Mouse (Mus musculus) hindbrain, embryonic 10.5 days (tissue): ENCODE results near the gene Gm33543. TPM values are rescaled to one million over a fixed set of nuclear protein-coding genes. Genes with fewer than 3 reads are reported as not detected.

Experiments used
- DNase-seq: peaks from one replicate; pipeline ENCODE4 v3.0.0-alpha.2; 2017; ENCODE audit warnings: low spot score
- H3K27ac ChIP-seq: fragments of 300-500 bp; sonication (generic); 2 replicates; pipeline ENCODE4 v1.5.1; 2016; ENCODE audit warnings: mild to moderate bottlenecking, moderate library complexity
- H3K27me3 ChIP-seq: fragments of 300-500 bp; sonication (generic); 2 replicates; pipeline ENCODE4 v1.6.1; 2016; ENCODE audit warnings: mild to moderate bottlenecking; ENCODE audit not compliant: poor library complexity, insufficient read depth, severe bottlenecking
- H3K36me3 ChIP-seq: fragments of 300-500 bp; sonication (generic); 2 replicates; pipeline ENCODE4 v1.6.1; 2016; ENCODE audit warnings: mild to moderate bottlenecking, moderate library complexity
- H3K4me1 ChIP-seq: fragments of 300-500 bp; sonication (generic); replicated peaks from 2 replicates; pipeline ENCODE4 v1.6.1; 2016; ENCODE audit warnings: mild to moderate bottlenecking
- H3K4me3 ChIP-seq: fragments of 300-500 bp; sonication (generic); 2 replicates; pipeline ENCODE4 v1.5.1; 2016; ENCODE audit warnings: mild to moderate bottlenecking, moderate library complexity
- H3K9me3 ChIP-seq: fragments of 300-500 bp; sonication (generic); 2 replicates; pipeline ENCODE4 v1.6.1; 2016; ENCODE audit warnings: mild to moderate bottlenecking, moderate library complexity
- WGBS: fragments of 180-500 bp; shearing (Covaris S2); methylation state at CpG from one replicate; pipeline ENCODE4 v1.1.7; 2016; 5-methylcytosine and 5-hydroxymethylcytosine counted together
- polyA plus RNA-seq: library from polyadenylated mRNA; unstranded; fragments of >200 nt; fragmentation: Nextera tagmentation; extraction: Ambion mirVana; gene quantifications from 2 replicates; pipeline ENCODE4 v1.2.1, GENCODE M21; 2016

Gm33543 gene
- polyA plus RNA-seq, 1 experiment from 2014 or later = not detected

DNA sequence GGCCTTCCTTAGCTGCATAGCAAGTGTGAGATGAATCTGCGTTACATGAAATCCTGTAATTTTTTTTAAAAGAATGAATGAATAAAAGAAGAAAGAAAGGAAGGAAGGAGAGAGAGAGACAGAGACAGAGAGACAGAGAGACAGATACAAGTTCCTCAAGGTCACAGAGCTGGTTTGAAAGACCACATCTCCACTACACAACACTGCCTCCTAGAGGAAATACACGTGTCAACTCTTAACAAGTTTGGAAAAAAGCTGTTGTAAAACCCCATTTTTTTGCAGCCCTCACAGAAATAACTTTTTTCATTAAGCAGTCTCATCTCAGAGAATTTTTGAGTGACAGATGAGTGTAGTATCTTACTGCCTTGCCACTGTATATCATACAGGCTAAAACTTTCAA, 15.4 kb upstream of the Gm33543 start:
- H3K27me3 ChIP-seq = no peaks in the 10 kb centered on the region
- 36% methylated on average over 2 of the region's 2 CpGs for WGBS
- H3K4me3 ChIP-seq = no peak overlapping the region
- H3K36me3 ChIP-seq = no peaks in the 10 kb centered on the region
- H3K4me1 ChIP-seq = no peaks in the 10 kb centered on the region
- H3K27ac ChIP-seq = no peak overlapping the region
- no peaks in the 10 kb centered on the region for H3K9me3 ChIP-seq
- DNase-seq = no peak

DNA sequence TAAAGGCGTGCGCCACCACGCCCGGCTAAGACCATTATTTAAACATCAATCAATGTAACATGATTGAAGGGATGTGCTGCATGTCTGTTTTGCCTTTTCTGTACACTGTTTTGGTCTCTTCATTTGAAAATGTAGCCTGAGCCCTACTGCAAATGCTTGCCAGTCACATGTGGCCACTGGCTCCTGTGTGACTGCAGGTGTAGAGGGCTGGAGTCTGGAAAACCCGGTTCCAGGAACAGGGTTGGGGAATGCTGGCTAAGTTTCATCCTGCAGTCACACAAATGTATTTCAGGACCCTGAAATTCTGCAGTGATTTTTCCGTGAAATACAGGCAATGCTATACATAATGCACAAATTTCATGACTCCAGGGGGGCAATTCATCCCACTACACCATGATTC, 12.7 kb upstream of the Gm33543 start:
- H3K4me3 ChIP-seq = no peak overlapping the region
- H3K36me3 ChIP-seq = no peaks in the 10 kb centered on the region
- no peak for DNase-seq
- H3K27ac ChIP-seq = no peak overlapping the region
- H3K4me1 ChIP-seq = no peaks in the 10 kb centered on the region
- no peaks in the 10 kb centered on the region for H3K27me3 ChIP-seq
- H3K9me3 ChIP-seq = no peaks in the 10 kb centered on the region
- WGBS = 94% methylated on average over 6 of the region's 6 CpGs

DNA sequence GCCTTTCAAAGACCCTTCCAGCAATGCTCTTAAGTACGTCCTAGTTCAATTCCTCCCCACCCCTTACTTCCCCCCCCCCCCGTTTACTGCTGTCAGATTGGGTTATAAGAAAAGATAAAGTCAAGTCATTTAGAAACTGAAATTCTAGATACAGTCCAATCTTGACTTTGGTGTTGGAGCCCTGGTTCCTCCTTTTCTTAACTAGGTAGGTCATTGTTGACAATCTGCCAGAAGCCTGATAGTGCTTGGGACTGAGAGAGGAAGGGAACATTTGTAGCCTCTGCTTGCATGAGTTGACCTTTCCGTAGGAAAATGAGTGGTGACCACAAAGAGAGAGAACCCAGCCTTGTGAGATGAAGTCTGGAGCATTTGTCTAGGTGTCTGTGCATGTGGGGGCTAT, 7.8 kb upstream of the Gm33543 start:
- Histone ChIP-seq H3K9me3 (no peaks in the 10 kb centered on the region), H3K27ac (no peak overlapping the region), H3K27me3 (no peaks in the 10 kb centered on the region), H3K36me3 (no peaks in the 10 kb centered on the region), H3K4me3 (no peak overlapping the region), H3K4me1 (no peaks in the 10 kb centered on the region)
- no peak for DNase-seq
- 84% methylated on average over 3 of the region's 3 CpGs for WGBS

DNA sequence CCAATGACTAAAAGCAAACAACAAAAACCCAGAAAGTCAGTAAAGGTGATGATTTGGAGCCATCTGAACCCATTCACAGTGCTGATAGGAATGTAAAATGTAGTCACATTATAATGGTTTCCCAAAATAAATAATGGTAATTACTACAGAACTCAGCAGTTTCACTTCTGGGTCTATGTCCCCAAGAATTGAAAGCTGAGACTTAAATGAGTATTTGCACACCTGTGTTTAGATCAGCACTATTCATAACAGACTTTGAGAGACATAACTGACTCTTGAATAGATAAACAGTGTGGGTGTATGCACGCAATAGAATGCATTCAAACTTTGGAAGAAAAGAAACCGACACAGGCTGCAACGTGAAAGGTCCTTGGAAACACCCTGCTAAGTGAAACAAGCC, 4.0 kb upstream of the Gm33543 start:
- H3K4me1 ChIP-seq = no peaks in the 10 kb centered on the region
- H3K4me3 ChIP-seq = no peak overlapping the region
- no peaks in the 10 kb centered on the region for H3K36me3 ChIP-seq
- no peak overlapping the region for H3K27ac ChIP-seq
- H3K9me3 ChIP-seq = no peaks in the 10 kb centered on the region
- no peaks in the 10 kb centered on the region for H3K27me3 ChIP-seq
- 84% methylated on average over 3 of the region's 3 CpGs for WGBS
- DNase-seq = no peak

DNA sequence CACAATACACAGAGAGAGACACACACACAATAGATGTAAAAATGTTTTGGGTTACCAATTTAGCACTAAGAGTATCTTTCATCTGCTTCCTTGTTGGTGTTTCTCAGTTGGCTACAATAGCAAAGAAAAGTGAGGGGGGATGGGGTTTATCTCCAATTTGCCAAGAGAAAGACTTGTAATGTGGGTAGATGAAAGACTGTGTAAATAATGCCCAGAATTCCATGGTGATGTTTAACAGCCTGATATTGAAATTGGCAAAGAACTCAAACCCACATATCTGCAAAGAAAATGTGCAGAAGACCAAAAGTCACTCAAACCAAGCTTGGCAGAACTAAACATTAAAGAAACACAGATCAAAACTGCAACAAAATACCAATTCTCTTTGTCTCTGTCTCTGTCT, 3.6 kb upstream of the Gm33543 start:
- Histone ChIP-seq H3K36me3 (no peaks in the 10 kb centered on the region), H3K9me3 (no peaks in the 10 kb centered on the region), H3K27me3 (no peaks in the 10 kb centered on the region), H3K4me1 (no peaks in the 10 kb centered on the region), H3K4me3 (no peak overlapping the region), H3K27ac (no peak overlapping the region)
- no peak for DNase-seq

DNA sequence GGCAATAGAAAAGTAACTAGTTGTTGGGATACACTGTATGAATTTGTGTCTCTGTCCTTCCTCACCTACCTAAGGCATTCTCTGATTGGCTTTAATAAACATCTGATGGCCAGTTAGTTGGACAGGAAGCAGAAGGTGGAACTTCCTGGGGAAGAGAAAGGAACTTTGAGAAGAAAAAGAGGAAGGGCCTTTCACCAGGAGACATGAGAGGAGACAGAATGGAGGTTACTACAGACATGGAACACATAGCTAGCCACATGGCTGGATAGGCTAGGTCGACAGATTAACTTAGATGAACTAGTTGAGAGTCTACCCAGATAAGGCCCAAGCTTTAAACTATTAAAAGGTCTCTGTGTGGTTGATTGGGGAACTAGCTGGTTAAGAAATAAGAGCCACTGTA, 1.1 kb upstream of the Gm33543 start:
- H3K36me3 ChIP-seq = no peaks in the 10 kb centered on the region
- WGBS = 76% methylated on average over 1 of the region's 1 CpGs
- H3K9me3 ChIP-seq = no peaks in the 10 kb centered on the region
- H3K4me3 ChIP-seq = no peak overlapping the region
- no peak overlapping the region for H3K27ac ChIP-seq
- 0 out of 2 replicates have a peak, but pooled peaks cover 4% of the 10 kb centered on the region for H3K4me1 ChIP-seq
- DNase-seq = no peak
- no peaks in the 10 kb centered on the region for H3K27me3 ChIP-seq

DNA sequence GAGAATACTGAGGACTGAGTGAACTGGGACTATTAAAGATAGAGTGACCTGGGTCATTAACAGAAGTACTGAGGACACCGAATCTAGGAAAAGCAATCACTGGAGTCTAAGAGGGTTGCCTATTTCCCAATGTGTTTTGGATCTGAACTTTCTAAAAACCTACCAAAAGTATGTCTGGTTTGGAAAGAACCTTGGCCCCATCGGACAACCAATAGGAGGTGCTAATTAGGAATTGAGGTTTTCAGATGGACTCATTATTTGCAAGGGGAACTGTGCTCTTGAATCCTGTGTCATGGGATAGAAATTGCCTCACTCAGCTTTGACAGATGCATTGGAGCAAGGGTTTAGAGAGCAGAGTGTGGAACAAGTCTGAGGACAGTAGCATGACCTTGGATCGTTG, 1.5 kb downstream of the Gm33543 start:
- WGBS = 96% methylated on average over 3 of the region's 3 CpGs
- H3K27me3 ChIP-seq = no peaks in the 10 kb centered on the region
- H3K36me3 ChIP-seq = no peaks in the 10 kb centered on the region
- no peak overlapping the region for H3K27ac ChIP-seq
- no peak overlapping the region for H3K4me3 ChIP-seq
- H3K4me1 ChIP-seq = 0 out of 2 replicates have a peak, but pooled peaks cover 4% of the 10 kb centered on the region
- H3K9me3 ChIP-seq = no peaks in the 10 kb centered on the region
- no peak for DNase-seq

DNA sequence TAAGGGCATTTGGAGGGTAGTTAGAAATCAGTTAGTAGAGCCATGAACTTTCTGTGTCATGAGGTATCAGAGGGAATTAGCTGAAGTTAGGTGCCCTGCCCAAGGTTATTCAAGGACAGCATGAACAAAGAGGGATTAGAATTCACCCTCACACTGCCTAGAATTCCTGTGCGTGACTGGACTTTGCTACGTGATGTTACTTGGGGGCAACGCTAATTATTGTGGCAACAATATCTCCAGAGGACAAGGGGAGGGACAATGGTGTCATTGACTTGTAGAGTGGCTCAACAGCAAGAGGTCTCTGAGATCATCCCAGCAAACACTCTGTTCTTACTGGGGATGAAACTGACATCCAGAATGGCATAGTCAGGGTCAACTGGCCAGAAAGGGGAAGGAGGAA, 2.9 kb downstream of the Gm33543 start:
- Histone ChIP-seq H3K4me3 (no peak overlapping the region), H3K36me3 (no peaks in the 10 kb centered on the region), H3K27me3 (no peaks in the 10 kb centered on the region), H3K9me3 (no peaks in the 10 kb centered on the region), H3K4me1 (0 out of 2 replicates have a peak, but pooled peaks cover 4% of the 10 kb centered on the region), H3K27ac (no peak overlapping the region)
- 57% methylated on average over 3 of the region's 3 CpGs for WGBS
- no peak for DNase-seq

DNA sequence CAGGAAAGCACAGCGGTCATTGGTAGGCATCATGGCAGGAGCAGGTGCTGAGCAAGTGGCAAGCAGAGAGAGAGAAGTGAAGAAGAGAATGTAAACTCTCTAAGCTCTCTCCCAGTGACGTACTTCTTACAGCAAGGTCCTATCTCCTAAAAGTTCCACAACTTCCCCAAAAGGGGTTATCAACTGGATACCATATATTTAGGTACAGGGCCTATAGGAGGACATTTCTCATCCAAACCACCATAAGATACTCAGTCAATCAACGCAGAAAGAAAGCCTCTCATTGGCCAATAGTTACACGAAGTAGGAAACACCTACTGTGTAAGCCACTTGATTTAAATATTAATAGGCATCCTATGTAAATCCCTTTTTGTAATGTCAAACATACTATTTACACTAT, 3.7 kb downstream of the Gm33543 start:
- 0 out of 2 replicates have a peak, but pooled peaks cover 4% of the 10 kb centered on the region for H3K4me1 ChIP-seq
- H3K27me3 ChIP-seq = no peaks in the 10 kb centered on the region
- 89% methylated on average over 4 of the region's 4 CpGs for WGBS
- no peak for DNase-seq
- H3K9me3 ChIP-seq = no peaks in the 10 kb centered on the region
- H3K4me3 ChIP-seq = no peak overlapping the region
- no peaks in the 10 kb centered on the region for H3K36me3 ChIP-seq
- no peak overlapping the region for H3K27ac ChIP-seq

DNA sequence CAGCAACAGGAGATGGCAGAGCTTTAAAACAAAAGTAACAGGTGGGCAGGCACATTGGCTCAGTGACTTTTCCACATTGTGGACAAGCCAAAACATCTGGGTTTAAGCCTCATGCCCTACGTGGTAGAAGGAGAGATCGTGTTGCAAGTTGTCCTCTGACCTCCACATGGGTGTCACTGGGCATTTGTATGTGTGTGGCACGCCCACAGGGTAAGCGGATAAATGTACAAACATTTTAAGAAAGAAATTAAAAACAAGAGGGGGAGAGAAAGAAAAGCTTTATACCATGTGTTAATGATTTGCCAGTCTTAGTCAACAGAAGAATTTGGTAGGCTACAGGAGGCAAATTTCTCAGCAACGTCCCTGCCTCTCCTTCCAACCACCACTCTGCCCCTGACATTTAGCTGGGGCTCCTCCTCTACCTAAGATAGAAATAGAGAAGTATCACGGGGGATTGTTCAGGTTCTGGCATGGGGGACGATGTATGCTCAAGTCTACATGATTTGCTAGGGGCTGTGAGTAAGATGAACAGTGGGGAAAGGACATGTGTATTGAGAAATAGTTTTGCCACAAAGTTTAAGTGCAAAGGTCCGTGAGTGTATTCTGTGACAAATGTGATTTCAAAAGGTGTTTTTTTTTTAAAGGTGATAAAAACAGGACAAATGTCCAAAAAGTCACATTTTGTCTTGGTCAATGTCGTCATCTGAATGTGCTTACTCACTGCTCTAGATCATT, 6.0 kb downstream of the Gm33543 start:
- Histone ChIP-seq H3K9me3 (no peaks in the 10 kb centered on the region), H3K4me1 (0 out of 2 replicates have a peak, but pooled peaks cover 4% of the 10 kb centered on the region), H3K4me3 (no peak overlapping the region), H3K27ac (no peak overlapping the region), H3K36me3 (no peaks in the 10 kb centered on the region), H3K27me3 (no peaks in the 10 kb centered on the region)
- DNase-seq = no peak
- 73% methylated on average over 9 of the region's 9 CpGs for WGBS

DNA sequence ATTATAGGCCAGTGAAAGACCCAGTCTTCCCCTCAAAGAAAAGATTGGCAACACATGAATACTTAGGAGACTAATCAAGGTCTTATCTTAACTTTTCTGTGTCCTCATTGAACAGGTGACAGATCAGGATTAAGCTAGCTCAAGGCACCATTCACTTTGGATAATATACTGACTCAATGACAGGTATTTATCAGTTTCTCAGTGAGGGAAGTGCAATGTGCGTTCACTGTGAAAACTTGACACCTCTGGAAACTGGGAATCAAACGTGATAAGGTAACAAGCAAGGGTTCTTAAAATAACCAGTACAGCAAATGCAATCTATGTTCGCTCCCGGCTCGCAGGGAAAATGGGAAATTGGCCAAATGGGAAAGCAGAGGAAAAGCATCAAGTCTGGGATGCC, 11.8 kb downstream of the Gm33543 start:
- no peaks in the 10 kb centered on the region for H3K36me3 ChIP-seq
- H3K27ac ChIP-seq = no peak overlapping the region
- WGBS = 83% methylated on average over 5 of the region's 5 CpGs
- no peak for DNase-seq
- H3K9me3 ChIP-seq = no peaks in the 10 kb centered on the region
- no peak overlapping the region for H3K4me3 ChIP-seq
- no peaks in the 10 kb centered on the region for H3K27me3 ChIP-seq
- no peaks in the 10 kb centered on the region for H3K4me1 ChIP-seq

DNA sequence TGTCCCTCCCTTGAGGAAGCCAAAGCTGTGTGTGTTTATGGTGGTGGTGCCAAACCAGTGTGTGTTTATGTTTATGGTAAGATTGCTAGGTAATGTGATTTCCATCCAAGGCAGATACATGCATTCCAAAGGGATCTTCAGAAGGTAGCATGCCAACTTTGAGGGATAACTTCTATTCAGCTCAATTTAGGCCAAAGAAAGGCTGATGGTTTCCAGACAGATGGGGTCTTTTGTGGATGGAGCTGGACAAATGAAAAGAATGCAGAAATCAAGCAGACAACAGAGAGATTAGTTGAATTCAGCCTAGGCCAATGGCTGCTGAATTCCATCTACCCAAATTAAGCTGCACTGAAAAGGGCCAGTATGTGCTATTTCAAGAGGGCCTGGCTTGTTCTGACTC, 13.3 kb downstream of the Gm33543 start:
- no peaks in the 10 kb centered on the region for H3K9me3 ChIP-seq
- no peaks in the 10 kb centered on the region for H3K36me3 ChIP-seq
- no peaks in the 10 kb centered on the region for H3K4me1 ChIP-seq
- H3K27ac ChIP-seq = no peak overlapping the region
- no peak for DNase-seq
- H3K27me3 ChIP-seq = no peaks in the 10 kb centered on the region
- H3K4me3 ChIP-seq = no peak overlapping the region

DNA sequence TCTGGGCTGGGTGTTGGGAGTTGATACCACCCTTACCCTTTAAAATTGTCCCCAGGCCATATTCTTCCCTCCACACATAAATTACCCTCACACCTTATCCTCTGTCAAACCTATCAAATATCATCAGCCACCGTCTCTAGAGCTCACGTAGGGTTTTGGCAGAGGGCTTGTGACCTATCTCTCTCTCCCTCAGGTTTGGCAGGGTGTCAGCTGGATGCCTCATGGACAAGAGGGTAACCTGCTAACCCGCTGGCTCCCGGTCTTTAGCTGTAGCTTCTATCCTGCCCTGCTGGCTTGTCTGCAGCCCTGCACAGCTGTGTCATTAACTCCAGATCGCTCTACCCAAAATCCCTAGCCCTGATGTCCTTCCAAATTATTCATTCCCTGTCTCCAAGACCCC, 14.4 kb downstream of the Gm33543 start:
- Histone ChIP-seq H3K4me3 (no peak overlapping the region), H3K4me1 (no peaks in the 10 kb centered on the region), H3K27ac (no peak overlapping the region), H3K9me3 (no peaks in the 10 kb centered on the region), H3K36me3 (no peaks in the 10 kb centered on the region), H3K27me3 (no peaks in the 10 kb centered on the region)
- DNase-seq = no peak
- 86% methylated on average over 5 of the region's 5 CpGs for WGBS

DNA sequence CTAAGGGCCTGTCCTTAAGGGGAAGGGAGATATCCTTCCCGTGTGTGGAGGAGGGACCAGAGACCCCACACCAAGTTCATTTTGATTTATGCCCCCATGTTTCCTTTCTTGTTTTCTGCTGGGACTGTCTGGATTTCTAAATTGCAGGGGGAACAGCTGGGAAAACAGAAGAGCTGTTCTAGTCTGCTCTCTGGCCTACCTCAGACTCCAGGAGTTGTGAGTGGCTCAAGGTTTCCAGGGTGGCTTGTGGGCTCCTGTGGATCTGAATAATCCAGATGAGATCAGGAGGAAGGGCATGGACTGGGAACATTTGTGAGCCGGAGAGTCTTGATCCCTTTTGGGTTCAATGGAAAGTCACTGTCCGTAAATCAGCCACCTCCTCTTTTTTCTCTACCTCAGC, 17.1 kb downstream of the Gm33543 start:
- no peak overlapping the region for H3K4me3 ChIP-seq
- H3K27ac ChIP-seq = no peak overlapping the region
- H3K4me1 ChIP-seq = no peaks in the 10 kb centered on the region
- no peaks in the 10 kb centered on the region for H3K36me3 ChIP-seq
- no peaks in the 10 kb centered on the region for H3K9me3 ChIP-seq
- no peak for DNase-seq
- 52% methylated on average over 3 of the region's 3 CpGs for WGBS
- no peaks in the 10 kb centered on the region for H3K27me3 ChIP-seq
